Comparison of ENCODE assay signal across 7 mouse cellular contexts in the genomic region with DNA sequence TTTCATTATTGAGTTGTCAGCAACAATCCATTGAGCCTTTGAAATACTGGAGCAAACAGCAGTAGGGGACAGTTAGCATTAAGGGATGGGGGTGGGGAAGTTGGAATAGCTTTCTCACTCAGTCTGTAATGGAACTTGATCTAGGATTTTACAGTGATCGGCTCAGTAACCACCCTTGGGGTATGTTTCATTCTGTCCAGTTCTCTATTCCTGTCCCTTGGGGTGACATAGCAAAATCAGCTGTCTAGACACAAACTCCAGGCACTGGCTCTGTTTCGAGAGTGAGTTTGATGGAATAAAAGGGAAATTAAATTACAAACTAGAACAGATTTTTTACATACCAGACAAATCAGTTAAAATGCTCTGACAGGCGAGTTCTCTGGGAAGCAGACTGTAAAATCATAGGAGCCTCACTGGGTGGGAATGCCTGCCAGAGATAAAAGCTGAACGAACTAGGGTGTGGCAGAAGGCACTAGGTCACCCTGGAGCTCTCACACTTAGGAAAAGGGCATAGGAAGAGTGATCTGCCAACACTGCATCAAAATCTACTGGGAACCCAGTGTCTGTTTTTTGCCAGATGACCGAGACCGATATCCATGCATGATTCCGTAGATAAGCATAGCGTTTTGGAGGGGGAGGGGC. TPM values are rescaled to one million over a fixed set of nuclear protein-coding genes. Genes with fewer than 3 reads are reported as not detected.
A peak's percentile ranks its signal among the peaks of the same experiment; 100 is the strongest.
DNase-seq lines count a peak whose midpoint lies in the region; TF ChIP-seq lines count a peak whose summit lies in the region.

No protein-coding gene starts in this region.

- no peak for TF ChIP-seq POLR2A in brain, embryonic 14.5 days (IDR thresholded peaks at IDR 0.05; ENCODE audit: borderline replicate concordance, extremely low read depth, insufficient read depth, insufficient read length, poor library complexity, severe bottlenecking)

- no peak for TF ChIP-seq CTCF in brain, embryonic 14.5 days (IDR thresholded peaks at IDR 0.05; ENCODE audit: borderline replicate concordance, extremely low read depth, insufficient read depth, insufficient read length)

- DNase-seq in layer of hippocampus, postnatal 14 days (ENCODE audit: low spot score in 2 of 2): peak; percentile 9 to 18
- no peak for DNase-seq in layer of hippocampus, postnatal 36 days
- peak; percentile 46 for DNase-seq in brain, embryonic 14.5 days (ENCODE audit: low read depth)
- peak; percentile 23 for DNase-seq in fibroblast of lung, adult 2 months (ENCODE audit: low read depth)
- DNase-seq in kidney, postnatal 10 days: peak; percentile 6
- DNase-seq in adrenal gland, adult 8-10 months: no peak
- DNase-seq in cerebellum, postnatal 4 days (ENCODE audit: low spot score in 2 of 2): no peak

RNA-seq across cellular contexts. Expression of a gene that starts 33.3 kb away (rescaled TPM):
- 10 to 100 TPM; 14.3 to 14.4 TPM for total RNA-seq in layer of hippocampus, postnatal 14 days (2021)
- 10 to 100 TPM in 1 of 2 experiments, 1 to 10 TPM in 1; 9.2 to 11.0 TPM for total RNA-seq in layer of hippocampus, postnatal 36 days (2021)
- polyA plus RNA-seq in brain, embryonic 14.5 days (2012; rRNA removed): 3.5 and 7.2 TPM in 2 replicates
- total RNA-seq in adrenal gland, adult 8-10 months (2022): 10 to 100 TPM; 29.8 to 42.3 (median 30.6) TPM

Comparison
In these comparisons a context has a peak if more than half of its experiments do, and no peak if none do; other contexts are left out.
1. DNase-seq: peak in layer of hippocampus, postnatal 14 days (2 of 2), brain, embryonic 14.5 days (single experiment), fibroblast of lung, adult 2 months (single experiment) and kidney, postnatal 10 days (single experiment); none in layer of hippocampus, postnatal 36 days (0 of 2), adrenal gland, adult 8-10 months (single experiment) and cerebellum, postnatal 4 days (0 of 2).